Mouse (Mus musculus): ENCODE results near the gene Ttc39d.

Gene Ttc39d

GRCm38 (mm10) chr17:80255208-80255607, 47.9 kb downstream of the Ttc39d start:
- no peak for DNase-seq (ENCODE audit: extremely low spot score, low read depth, low spot score)

- DNase-seq (ENCODE audit: extremely low spot score, low read depth, low spot score) = no peak
Measured at GRCm38 (mm10) chr17:80267065-80267464, 59.8 kb downstream of the Ttc39d start.
